Mouse (Mus musculus): ENCODE data around the gene Bglap2. TPM values are rescaled to one million over a fixed set of nuclear protein-coding genes. Genes with fewer than 3 reads are reported as not detected.

The Bglap2 gene
- polyA plus RNA-seq, 1 experiment from 2014 or later = not detected

DNA sequence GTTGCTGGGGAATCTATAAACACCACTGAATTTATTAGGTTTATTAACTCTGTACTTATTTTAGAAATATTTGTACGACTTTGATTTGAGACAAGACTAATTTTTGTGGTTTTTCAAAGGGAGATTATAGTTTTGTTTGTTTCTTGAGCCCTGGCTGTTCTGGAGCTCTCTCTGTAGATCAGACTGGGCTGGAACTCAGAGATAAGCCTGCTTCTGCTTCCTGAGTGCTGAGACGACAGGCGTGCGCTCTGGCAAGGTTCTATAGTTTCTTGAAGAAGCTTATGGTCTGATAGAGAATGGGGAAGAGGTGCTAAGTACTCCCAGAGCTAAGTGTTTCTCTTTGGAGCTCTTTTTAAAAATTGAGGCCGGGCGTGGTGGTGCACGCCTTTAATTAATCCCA, 40.2 kb downstream of the Bglap2 start:
- H3K27me3 ChIP-seq (ENCODE audit: control insufficient read depth, insufficient read depth, low read depth, low read length) = no peaks in the 10 kb centered on the region
- peak; percentile 42 for ATAC-seq (ENCODE audit: low read depth)
- peak overlapping the region; percentile 79 for H3K27ac ChIP-seq (ENCODE audit: low read length)
- H3K9me3 ChIP-seq (replicated peaks; ENCODE audit: control insufficient read depth, low read length) = no peaks in the 10 kb centered on the region
- peak overlapping the region; percentile 48 for H3K9ac ChIP-seq (ENCODE audit: low read depth, low read length)
- 22% methylated on average over 7 of the region's 7 CpGs for WGBS (ENCODE audit: insufficient replicate concordance)
- peak overlapping the region; percentile 86 for H3K4me2 ChIP-seq (ENCODE audit: low read depth, low read length)
- H3K4me3 ChIP-seq (ENCODE audit: low read depth, low read length) = peak overlapping the region; percentile 27
- H3K4me1 ChIP-seq (ENCODE audit: control insufficient read depth, low read depth, low read length) = peaks cover 45% of the 10 kb centered on the region
- peaks cover 12% of the 10 kb centered on the region for H3K36me3 ChIP-seq (ENCODE audit: control insufficient read depth, insufficient read depth)

- Histone ChIP-seq H3K36me3 (ENCODE audit: control insufficient read depth, insufficient read depth) (peaks cover 4% of the 10 kb centered on the region), H3K4me2 (ENCODE audit: low read depth, low read length) (peak overlapping the region; percentile 86), H3K27ac (ENCODE audit: low read length) (peak overlapping the region; percentile 89), H3K9ac (ENCODE audit: low read depth, low read length) (peak overlapping the region; percentile 93), H3K9me3 (replicated peaks; ENCODE audit: control insufficient read depth, low read length) (no peaks in the 10 kb centered on the region), H3K4me1 (ENCODE audit: control insufficient read depth, low read depth, low read length) (peaks cover 45% of the 10 kb centered on the region), H3K27me3 (ENCODE audit: control insufficient read depth, insufficient read depth, low read depth, low read length) (no peaks in the 10 kb centered on the region), H3K4me3 (ENCODE audit: low read depth, low read length) (peak overlapping the region; percentile 87)
- peak; percentile 43 for ATAC-seq (ENCODE audit: low read depth)
- WGBS (ENCODE audit: insufficient replicate concordance) = 20% methylated on average over 11 of the region's 11 CpGs
Observed at GRCm38 (mm10) chr3:88337367-88338020, 41.0 kb downstream of the Bglap2 start.

GRCm38 (mm10) chr3:88336058-88337013, 42.2 kb downstream of the Bglap2 start, which contains the start of the genes Tmem79 and Smg5:
Gene Tmem79 (minus strand): TSS chr3:88336148.
Gene Smg5 (plus strand): TSS chr3:88336260.
- H3K4me3 ChIP-seq (ENCODE audit: low read depth, low read length) = peak within 1 kb of the TSS; percentile 87
- ATAC-seq (ENCODE audit: low read depth) = peak; percentile 88
- H3K27ac ChIP-seq (ENCODE audit: low read length) = peak within 1 kb of the TSS; percentile 89
- WGBS (ENCODE audit: insufficient replicate concordance) = under 1% methylated on average over 52 of the region's 66 CpGs
- peak within 1 kb of the TSS; percentile 93 for H3K9ac ChIP-seq (ENCODE audit: low read depth, low read length)
- H3K27me3 ChIP-seq (ENCODE audit: control insufficient read depth, insufficient read depth, low read depth, low read length) = no peaks in the 10 kb centered on the region
- peak within 1 kb of the TSS; percentile 86 for H3K4me2 ChIP-seq (ENCODE audit: low read depth, low read length)
- no peaks in the 10 kb centered on the region for H3K36me3 ChIP-seq (ENCODE audit: control insufficient read depth, insufficient read depth)
- H3K9me3 ChIP-seq (replicated peaks; ENCODE audit: control insufficient read depth, low read length) = no peaks in the 10 kb centered on the region
- H3K4me1 ChIP-seq (ENCODE audit: control insufficient read depth, low read depth, low read length) = peaks cover 45% of the 10 kb centered on the region

DNA sequence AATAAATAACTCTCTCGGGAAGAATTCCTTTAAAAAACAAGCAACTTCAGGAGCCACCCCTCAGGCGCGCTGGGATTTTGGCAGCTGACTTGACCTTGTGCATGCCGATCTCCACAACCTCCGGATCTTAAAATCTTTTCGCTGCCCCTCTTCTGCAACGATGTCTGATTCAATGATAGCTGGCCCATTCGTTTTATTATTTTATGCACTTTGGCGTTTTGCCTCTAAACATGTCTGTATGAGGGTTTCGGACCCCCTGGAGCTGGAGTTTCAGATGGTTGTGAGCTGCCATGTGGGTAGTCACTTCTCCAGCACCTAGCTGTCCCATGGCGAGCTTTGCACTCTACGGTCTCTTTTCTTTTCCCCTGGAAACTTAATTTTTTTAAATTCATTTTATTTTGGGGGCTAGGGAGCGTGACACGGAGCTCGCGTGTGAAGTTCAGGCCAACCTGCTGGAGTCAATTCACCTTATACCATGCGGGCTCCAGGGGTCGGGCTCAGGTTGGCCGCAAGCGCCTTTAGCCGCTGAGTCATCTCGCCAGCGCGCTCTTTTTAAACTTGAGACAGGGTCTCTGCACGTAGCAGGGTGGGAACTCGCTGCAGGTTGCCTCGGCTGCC, 43.0 kb downstream of the Bglap2 start:
- Histone ChIP-seq H3K36me3 (ENCODE audit: control insufficient read depth, insufficient read depth) (no peaks in the 10 kb centered on the region), H3K27me3 (ENCODE audit: control insufficient read depth, insufficient read depth, low read depth, low read length) (no peaks in the 10 kb centered on the region), H3K27ac (ENCODE audit: low read length) (peak overlapping the region; percentile 89), H3K9me3 (replicated peaks; ENCODE audit: control insufficient read depth, low read length) (no peaks in the 10 kb centered on the region), H3K4me1 (ENCODE audit: control insufficient read depth, low read depth, low read length) (peaks cover 41% of the 10 kb centered on the region), H3K4me2 (ENCODE audit: low read depth, low read length) (peak overlapping the region; percentile 86), H3K4me3 (ENCODE audit: low read depth, low read length) (peak overlapping the region; percentile 87), H3K9ac (ENCODE audit: low read depth, low read length) (peak overlapping the region; percentile 93)
- under 1% methylated on average over 27 of the region's 27 CpGs for WGBS (ENCODE audit: insufficient replicate concordance)
- peak; percentile 23; the same call in 1 of the 2 replicates for ATAC-seq (ENCODE audit: low read depth)

DNA sequence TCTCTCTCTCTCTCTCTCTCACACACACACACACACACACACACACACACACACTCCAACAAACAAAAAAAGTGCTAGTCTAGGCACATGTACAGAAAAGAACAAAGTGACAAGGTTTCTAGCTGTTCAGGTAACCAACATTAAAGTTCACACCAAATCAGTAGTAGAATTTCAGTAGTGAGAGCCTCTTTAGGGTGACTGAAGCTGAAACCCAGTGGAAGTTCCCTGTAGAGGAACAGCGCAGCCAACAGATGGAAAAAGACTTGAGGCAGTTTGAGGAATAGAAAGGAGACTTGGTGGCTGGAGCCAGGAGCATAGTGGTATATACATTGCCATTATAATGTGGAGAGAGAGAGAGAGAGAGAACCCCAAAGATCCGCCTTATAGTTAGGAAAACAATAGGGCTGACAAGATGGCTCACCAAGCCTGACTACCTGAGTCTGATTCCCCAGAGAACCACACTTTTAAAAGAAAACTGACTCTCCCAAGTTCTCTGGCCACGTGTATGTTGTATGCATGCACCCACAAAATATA, 43.5 kb downstream of the Bglap2 start:
- no peaks in the 10 kb centered on the region for H3K27me3 ChIP-seq (ENCODE audit: control insufficient read depth, insufficient read depth, low read depth, low read length)
- no peaks in the 10 kb centered on the region for H3K9me3 ChIP-seq (replicated peaks; ENCODE audit: control insufficient read depth, low read length)
- H3K4me1 ChIP-seq (ENCODE audit: control insufficient read depth, low read depth, low read length) = peaks cover 40% of the 10 kb centered on the region
- 27% methylated on average over 3 of the region's 3 CpGs for WGBS (ENCODE audit: insufficient replicate concordance)
- no peaks in the 10 kb centered on the region for H3K36me3 ChIP-seq (ENCODE audit: control insufficient read depth, insufficient read depth)
- ATAC-seq (ENCODE audit: low read depth) = no peak
- H3K27ac ChIP-seq (ENCODE audit: low read length) = peak overlapping the region; percentile 89
- H3K9ac ChIP-seq (ENCODE audit: low read depth, low read length) = peak overlapping the region; percentile 93
- peak overlapping the region; percentile 87 for H3K4me3 ChIP-seq (ENCODE audit: low read depth, low read length)
- H3K4me2 ChIP-seq (ENCODE audit: low read depth, low read length) = peak overlapping the region; percentile 86

DNA sequence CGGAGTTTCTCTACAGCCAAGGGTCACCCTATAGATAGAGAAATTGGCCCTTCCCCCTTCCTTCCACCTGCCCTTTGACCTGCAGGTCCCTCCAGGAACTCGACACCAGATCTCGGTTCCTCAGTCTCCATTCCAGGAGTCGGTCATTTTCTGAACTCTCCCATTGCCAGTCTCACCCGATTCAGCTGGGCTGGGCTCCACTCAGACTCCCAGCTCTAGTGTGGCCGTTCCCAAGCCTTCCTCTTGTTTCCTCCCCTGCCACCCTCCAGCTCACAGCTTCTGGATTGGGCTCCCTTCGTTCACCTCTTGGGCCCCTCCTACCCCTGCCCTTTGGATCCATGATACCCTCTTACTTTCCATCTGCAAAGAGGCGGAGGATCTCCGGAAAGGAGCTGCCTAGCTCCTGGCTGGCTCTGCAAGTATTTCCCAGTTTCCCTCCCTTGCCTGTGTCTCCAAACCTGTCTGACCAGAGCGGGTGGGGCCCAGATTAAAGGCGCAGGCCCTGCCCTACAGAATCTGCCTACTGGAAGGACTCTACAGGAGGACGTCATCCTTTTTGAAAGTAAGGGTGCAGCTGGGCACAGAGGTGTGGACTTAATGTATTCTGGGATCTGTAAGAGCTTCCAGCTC, 44.4 kb downstream of the Bglap2 start:
- WGBS (ENCODE audit: insufficient replicate concordance) = 54% methylated on average over 12 of the region's 12 CpGs
- H3K27ac ChIP-seq (ENCODE audit: low read length) = peak overlapping the region; percentile 89

GRCm38 (mm10) chr3:88331282-88331681, 47.2 kb downstream of the Bglap2 start:
- WGBS (ENCODE audit: insufficient replicate concordance) = 13% methylated on average over 2 of the region's 2 CpGs
- Histone ChIP-seq H3K4me3 (ENCODE audit: low read depth, low read length) (no peak overlapping the region), H3K4me2 (ENCODE audit: low read depth, low read length) (no peak overlapping the region), H3K27ac (ENCODE audit: low read length) (no peak overlapping the region), H3K9me3 (replicated peaks; ENCODE audit: control insufficient read depth, low read length) (no peaks in the 10 kb centered on the region), H3K9ac (ENCODE audit: low read depth, low read length) (no peak overlapping the region), H3K4me1 (ENCODE audit: control insufficient read depth, low read depth, low read length) (peaks cover 19% of the 10 kb centered on the region), H3K27me3 (ENCODE audit: control insufficient read depth, insufficient read depth, low read depth, low read length) (no peaks in the 10 kb centered on the region), H3K36me3 (ENCODE audit: control insufficient read depth, insufficient read depth) (no peaks in the 10 kb centered on the region)
- ATAC-seq (ENCODE audit: low read depth) = no peak

More for the DNA sequence above, 44.4 kb downstream of the Bglap2 start:
- no peaks in the 10 kb centered on the region for H3K27me3 ChIP-seq (ENCODE audit: control insufficient read depth, insufficient read depth, low read depth, low read length)
- peaks cover 38% of the 10 kb centered on the region for H3K4me1 ChIP-seq (ENCODE audit: control insufficient read depth, low read depth, low read length)
- ATAC-seq (ENCODE audit: low read depth) = no peak
- H3K4me3 ChIP-seq (ENCODE audit: low read depth, low read length) = peak overlapping the region; percentile 87
- H3K36me3 ChIP-seq (ENCODE audit: control insufficient read depth, insufficient read depth) = no peaks in the 10 kb centered on the region
- H3K9ac ChIP-seq (ENCODE audit: low read depth, low read length) = peak overlapping the region; percentile 93; the same call in 1 of the 2 replicates
- no peaks in the 10 kb centered on the region for H3K9me3 ChIP-seq (replicated peaks; ENCODE audit: control insufficient read depth, low read length)
- H3K4me2 ChIP-seq (ENCODE audit: low read depth, low read length) = peak overlapping the region; percentile 86

- no peak for ATAC-seq (ENCODE audit: low read depth)
- H3K9me3 ChIP-seq (replicated peaks; ENCODE audit: control insufficient read depth, low read length) = no peaks in the 10 kb centered on the region
- WGBS (ENCODE audit: insufficient replicate concordance) = 64% methylated on average over 5 of the region's 5 CpGs
- no peak overlapping the region for H3K4me2 ChIP-seq (ENCODE audit: low read depth, low read length)
- H3K27ac ChIP-seq (ENCODE audit: low read length) = no peak overlapping the region
- H3K4me3 ChIP-seq (ENCODE audit: low read depth, low read length) = no peak overlapping the region
- H3K9ac ChIP-seq (ENCODE audit: low read depth, low read length) = no peak overlapping the region
- no peaks in the 10 kb centered on the region for H3K27me3 ChIP-seq (ENCODE audit: control insufficient read depth, insufficient read depth, low read depth, low read length)
- H3K36me3 ChIP-seq (ENCODE audit: control insufficient read depth, insufficient read depth) = no peaks in the 10 kb centered on the region
- peaks cover 16% of the 10 kb centered on the region for H3K4me1 ChIP-seq (ENCODE audit: control insufficient read depth, low read depth, low read length)
Observed at GRCm38 (mm10) chr3:88328956-88329355, 49.5 kb downstream of the Bglap2 start.
